Mouse (Mus musculus) embryonic fibroblast, embryonic 13.5 days (primary cell): ENCODE data around the gene Gpr21.

Source experiments
- CTCF ChIP-seq: IDR thresholded peaks from 2 replicates; pipeline ENCODE4 v1.5.1; 2011; ENCODE audit warnings: mild to moderate bottlenecking, control low read depth, low read length, moderate library complexity, borderline replicate concordance; ENCODE audit not compliant: insufficient read depth
- POLR2A ChIP-seq: IDR thresholded peaks from 2 replicates; pipeline ENCODE4 v1.6.1; 2011; ENCODE audit warnings: low read depth, mild to moderate bottlenecking, control low read depth, low read length, moderate library complexity

GRCm38 (mm10) chr2:37531639-37532038, 15.5 kb downstream of the Gpr21 start:
- no peak for TF ChIP-seq CTCF
- TF ChIP-seq POLR2A = no peak
